Mouse (Mus musculus): ENCODE measurements around the gene Foxd1. TPM values are rescaled to one million over a fixed set of nuclear protein-coding genes. Genes with fewer than 3 reads are reported as not detected.

The Foxd1 gene
- total and polyA plus RNA-seq, 2 experiments from 2014 or later, result 0.74 to 2.4 TPM

- Histone ChIP-seq H3K27ac (ENCODE audit: low read depth, low read length) (no peak overlapping the region), H3K4me2 (ENCODE audit: low read depth, low read length, poor library complexity, severe bottlenecking) (no peak overlapping the region), H3K9me3 (ENCODE audit: low read length) (no peaks in the 10 kb centered on the region), H3K9ac (replicated peaks; ENCODE audit: low read length, poor library complexity, severe bottlenecking) (no peak overlapping the region), H3K4me1 (ENCODE audit: insufficient read depth, low read length) (peaks cover 3% of the 10 kb centered on the region; the same call in 1 of the 2 replicates), H3K4me3 (ENCODE audit: low read depth, low read length) (no peak overlapping the region), H3K36me3 (ENCODE audit: insufficient read depth, low read length) (no peaks in the 10 kb centered on the region), H3K27me3 (ENCODE audit: insufficient read depth, low read length) (peaks cover 72% of the 10 kb centered on the region)
- TF ChIP-seq CTCF (IDR thresholded peaks at IDR 0.05), result no peak
- 7% methylated on average over 3 of the region's 3 CpGs for WGBS
- DNase-seq (ENCODE audit: low spot score), result no peak
- no peak for ATAC-seq (ENCODE audit: low FRiP score)
Observed at GRCm38 (mm10) chr13:98367601-98368000, 13.6 kb downstream of the Foxd1 start.

GRCm38 (mm10) chr13:98369046-98369445, 15.0 kb downstream of the Foxd1 start:
- no peaks in the 10 kb centered on the region for H3K9me3 ChIP-seq (ENCODE audit: low read length)
- no peak overlapping the region for H3K27ac ChIP-seq (ENCODE audit: low read depth, low read length)
- no peak for TF ChIP-seq CTCF (IDR thresholded peaks at IDR 0.05)
- no peak overlapping the region for H3K4me3 ChIP-seq (ENCODE audit: low read depth, low read length)
- no peak overlapping the region for H3K9ac ChIP-seq (replicated peaks; ENCODE audit: low read length, poor library complexity, severe bottlenecking)
- no peaks in the 10 kb centered on the region for H3K36me3 ChIP-seq (ENCODE audit: insufficient read depth, low read length)
- WGBS, result 17% methylated on average over 6 of the region's 6 CpGs
- no peak for ATAC-seq (ENCODE audit: low FRiP score)
- peaks cover 60% of the 10 kb centered on the region for H3K27me3 ChIP-seq (ENCODE audit: insufficient read depth, low read length)
- DNase-seq (ENCODE audit: low spot score), result no peak
- peaks cover 3% of the 10 kb centered on the region; the same call in 1 of the 2 replicates for H3K4me1 ChIP-seq (ENCODE audit: insufficient read depth, low read length)
- no peak overlapping the region for H3K4me2 ChIP-seq (ENCODE audit: low read depth, low read length, poor library complexity, severe bottlenecking)

GRCm38 (mm10) chr13:98374560-98374959, 20.5 kb downstream of the Foxd1 start:
- Histone ChIP-seq H3K4me1 (ENCODE audit: insufficient read depth, low read length) (no peaks in the 10 kb centered on the region), H3K9me3 (ENCODE audit: low read length) (no peaks in the 10 kb centered on the region), H3K4me3 (ENCODE audit: low read depth, low read length) (no peak overlapping the region), H3K27me3 (ENCODE audit: insufficient read depth, low read length) (peaks cover 10% of the 10 kb centered on the region; the same call in 1 of the 2 replicates), H3K27ac (ENCODE audit: low read depth, low read length) (no peak overlapping the region), H3K4me2 (ENCODE audit: low read depth, low read length, poor library complexity, severe bottlenecking) (no peak overlapping the region), H3K36me3 (ENCODE audit: insufficient read depth, low read length) (no peaks in the 10 kb centered on the region), H3K9ac (replicated peaks; ENCODE audit: low read length, poor library complexity, severe bottlenecking) (no peak overlapping the region)
- 72% methylated on average over 8 of the region's 8 CpGs for WGBS
- no peak for TF ChIP-seq CTCF (IDR thresholded peaks at IDR 0.05)
- ATAC-seq (ENCODE audit: low FRiP score) (no peak), DNase-seq (ENCODE audit: low spot score) (no peak)

GRCm38 (mm10) chr13:98374979-98375378, 20.9 kb downstream of the Foxd1 start:
- Histone ChIP-seq H3K36me3 (ENCODE audit: insufficient read depth, low read length) (no peaks in the 10 kb centered on the region), H3K9me3 (ENCODE audit: low read length) (no peaks in the 10 kb centered on the region)
- TF ChIP-seq CTCF (IDR thresholded peaks at IDR 0.05), result no peak

GRCm38 (mm10) chr13:98377746-98378145, 23.7 kb downstream of the Foxd1 start:
- 91% methylated on average over 3 of the region's 3 CpGs for WGBS
- Histone ChIP-seq H3K27me3 (ENCODE audit: insufficient read depth, low read length) (no peaks in the 10 kb centered on the region), H3K27ac (ENCODE audit: low read depth, low read length) (no peak overlapping the region), H3K9ac (replicated peaks; ENCODE audit: low read length, poor library complexity, severe bottlenecking) (no peak overlapping the region), H3K4me3 (ENCODE audit: low read depth, low read length) (no peak overlapping the region), H3K4me2 (ENCODE audit: low read depth, low read length, poor library complexity, severe bottlenecking) (no peak overlapping the region), H3K4me1 (ENCODE audit: insufficient read depth, low read length) (no peaks in the 10 kb centered on the region), H3K36me3 (ENCODE audit: insufficient read depth, low read length) (no peaks in the 10 kb centered on the region), H3K9me3 (ENCODE audit: low read length) (no peaks in the 10 kb centered on the region)
- TF ChIP-seq CTCF (IDR thresholded peaks at IDR 0.05), result no peak
- DNase-seq (ENCODE audit: low spot score) (no peak), ATAC-seq (ENCODE audit: low FRiP score) (no peak)

More at GRCm38 (mm10) chr13:98374979-98375378, 20.9 kb downstream of the Foxd1 start:
- H3K27me3 ChIP-seq (ENCODE audit: insufficient read depth, low read length), result peaks cover 5% of the 10 kb centered on the region; the same call in 1 of the 2 replicates
- H3K9ac ChIP-seq (replicated peaks; ENCODE audit: low read length, poor library complexity, severe bottlenecking), result no peak overlapping the region
- no peak for DNase-seq (ENCODE audit: low spot score)
- WGBS, result 66% methylated on average over 3 of the region's 3 CpGs
- no peak overlapping the region for H3K4me2 ChIP-seq (ENCODE audit: low read depth, low read length, poor library complexity, severe bottlenecking)
- H3K4me1 ChIP-seq (ENCODE audit: insufficient read depth, low read length), result no peaks in the 10 kb centered on the region
- no peak for ATAC-seq (ENCODE audit: low FRiP score)
- H3K4me3 ChIP-seq (ENCODE audit: low read depth, low read length), result no peak overlapping the region
- H3K27ac ChIP-seq (ENCODE audit: low read depth, low read length), result no peak overlapping the region

- no peak overlapping the region for H3K4me3 ChIP-seq (ENCODE audit: low read depth, low read length)
Observed at GRCm38 (mm10) chr13:98382751-98383150, 28.7 kb downstream of the Foxd1 start.

More at GRCm38 (mm10) chr13:98382751-98383150, 28.7 kb downstream of the Foxd1 start:
- no peak for TF ChIP-seq CTCF (IDR thresholded peaks at IDR 0.05)
- H3K9ac ChIP-seq (replicated peaks; ENCODE audit: low read length, poor library complexity, severe bottlenecking), result no peak overlapping the region
- DNase-seq (ENCODE audit: low spot score) (no peak), ATAC-seq (ENCODE audit: low FRiP score) (no peak)
- peaks cover 5% of the 10 kb centered on the region; the same call in 1 of the 2 replicates for H3K9me3 ChIP-seq (ENCODE audit: low read length)
- H3K36me3 ChIP-seq (ENCODE audit: insufficient read depth, low read length), result no peaks in the 10 kb centered on the region
- no peak overlapping the region for H3K4me2 ChIP-seq (ENCODE audit: low read depth, low read length, poor library complexity, severe bottlenecking)
- no peaks in the 10 kb centered on the region for H3K4me1 ChIP-seq (ENCODE audit: insufficient read depth, low read length)
- no peak overlapping the region for H3K27ac ChIP-seq (ENCODE audit: low read depth, low read length)
- no peaks in the 10 kb centered on the region for H3K27me3 ChIP-seq (ENCODE audit: insufficient read depth, low read length)
- WGBS, result 96% methylated on average over 4 of the region's 4 CpGs

Data from midbrain, postnatal 0 days (tissue).